21 mouse cellular contexts compared by ENCODE assay signal in genomic region chr5:64173302-64173701, GRCm38 (mm10). TPM values are rescaled to one million over a fixed set of nuclear protein-coding genes. Genes with fewer than 3 reads are reported as not detected.
DNase-seq lines count a peak whose midpoint lies in the region; ATAC-seq lines count a peak whose summit lies in the region.
"Had no signal": no experiment of that assay in that cellular context is flagged by ENCODE, and none has a peak within 500 bp of the region (broad histone marks: within the 10 kb centered on the region; RNA-seq: fewer than 3 reads in every experiment).

No protein-coding gene starts in this region.

- no peak overlapping the region for H3K27ac ChIP-seq in hindbrain, embryonic 13.5 days
- no peak overlapping the region for H3K27ac ChIP-seq in hindbrain, embryonic 10.5 days
- H3K27ac ChIP-seq in midbrain, embryonic 14.5 days (replicated peaks; ENCODE audit: low read depth, low read length) = no peak overlapping the region
- H3K27ac ChIP-seq in midbrain, embryonic 13.5 days = no peak overlapping the region
- no peak overlapping the region for H3K27ac ChIP-seq in limb, embryonic 15.5 days
- no peak overlapping the region for H3K27ac ChIP-seq in neural tube, embryonic 14.5 days (ENCODE audit: low read depth, low read length)
- H3K27ac ChIP-seq in kidney, embryonic 15.5 days = no peak overlapping the region
- H3K27ac ChIP-seq: embryonic facial prominence, embryonic 12.5 days; forebrain, embryonic 12.5 days; heart, adult 2 months; heart, embryonic 15.5 days had no signal

- H3K9ac ChIP-seq in hindbrain, embryonic 13.5 days = no peak overlapping the region
- H3K9ac ChIP-seq in midbrain, embryonic 14.5 days (replicated peaks; ENCODE audit: low read length) = no peak overlapping the region
- H3K9ac ChIP-seq in midbrain, embryonic 13.5 days (replicated peaks) = no peak overlapping the region
- no peak overlapping the region for H3K9ac ChIP-seq in limb, embryonic 15.5 days
- no peak overlapping the region for H3K9ac ChIP-seq in neural tube, embryonic 14.5 days (replicated peaks; ENCODE audit: low read depth, low read length)
- H3K9ac ChIP-seq in kidney, embryonic 15.5 days = no peak overlapping the region
- H3K9ac ChIP-seq: embryonic facial prominence, embryonic 12.5 days; forebrain, embryonic 12.5 days; heart, embryonic 15.5 days had no signal

- peaks cover 7% of the 10 kb centered on the region; the same call in 1 of the 2 replicates for H3K4me1 ChIP-seq in hindbrain, embryonic 13.5 days (replicated peaks)
- no peaks in the 10 kb centered on the region for H3K4me1 ChIP-seq in hindbrain, embryonic 10.5 days (replicated peaks)
- no peaks in the 10 kb centered on the region for H3K4me1 ChIP-seq in midbrain, embryonic 14.5 days (ENCODE audit: control insufficient read depth, insufficient read depth, low read length)
- 0 out of 2 replicates have a peak, but pooled peaks cover 7% of the 10 kb centered on the region for H3K4me1 ChIP-seq in midbrain, embryonic 13.5 days (replicated peaks)
- H3K4me1 ChIP-seq in limb, embryonic 15.5 days = no peaks in the 10 kb centered on the region
- no peaks in the 10 kb centered on the region for H3K4me1 ChIP-seq in neural tube, embryonic 14.5 days (ENCODE audit: control insufficient read depth, insufficient read depth, low read length)
- peaks cover 10% of the 10 kb centered on the region; the same call in 1 of the 2 replicates for H3K4me1 ChIP-seq in kidney, embryonic 15.5 days
- H3K4me1 ChIP-seq: embryonic facial prominence, embryonic 12.5 days; forebrain, embryonic 12.5 days; heart, embryonic 15.5 days had no signal

- DNase-seq in hindbrain, embryonic 10.5 days (ENCODE audit: low spot score) = no peak
- peak; percentile 31 for DNase-seq in midbrain, embryonic 14.5 days
- DNase-seq in thymus, postnatal 25 days = no peak
- DNase-seq: adrenal gland, adult 2 months; adrenal gland, postnatal 25 days; cerebellum, adult 8-10 months; cerebellum, postnatal 14 days; embryo, embryonic 11 days; gastrocnemius, postnatal 14 days; heart, adult 2 months; heart, postnatal 14 days had no signal

- H3K36me3 ChIP-seq in hindbrain, embryonic 13.5 days = no peaks in the 10 kb centered on the region
- no peaks in the 10 kb centered on the region for H3K36me3 ChIP-seq in hindbrain, embryonic 10.5 days
- no peaks in the 10 kb centered on the region for H3K36me3 ChIP-seq in midbrain, embryonic 14.5 days (ENCODE audit: control insufficient read depth, insufficient read depth, low read length)
- no peaks in the 10 kb centered on the region for H3K36me3 ChIP-seq in midbrain, embryonic 13.5 days
- no peaks in the 10 kb centered on the region for H3K36me3 ChIP-seq in limb, embryonic 15.5 days
- H3K36me3 ChIP-seq in neural tube, embryonic 14.5 days (ENCODE audit: control insufficient read depth, insufficient read depth, low read length) = no peaks in the 10 kb centered on the region
- no peaks in the 10 kb centered on the region for H3K36me3 ChIP-seq in kidney, embryonic 15.5 days
- H3K36me3 ChIP-seq: embryonic facial prominence, embryonic 12.5 days; forebrain, embryonic 12.5 days; heart, embryonic 15.5 days had no signal

- no peaks in the 10 kb centered on the region for H3K27me3 ChIP-seq in hindbrain, embryonic 13.5 days
- no peaks in the 10 kb centered on the region for H3K27me3 ChIP-seq in hindbrain, embryonic 10.5 days (ENCODE audit: insufficient read depth, poor library complexity, severe bottlenecking)
- H3K27me3 ChIP-seq in midbrain, embryonic 14.5 days (ENCODE audit: control insufficient read depth, insufficient read depth, low read length) = no peaks in the 10 kb centered on the region
- no peaks in the 10 kb centered on the region for H3K27me3 ChIP-seq in midbrain, embryonic 13.5 days
- H3K27me3 ChIP-seq in limb, embryonic 15.5 days = no peaks in the 10 kb centered on the region
- H3K27me3 ChIP-seq in neural tube, embryonic 14.5 days (ENCODE audit: control insufficient read depth, insufficient read depth, low read length) = no peaks in the 10 kb centered on the region
- no peaks in the 10 kb centered on the region for H3K27me3 ChIP-seq in kidney, embryonic 15.5 days
- H3K27me3 ChIP-seq: embryonic facial prominence, embryonic 12.5 days; forebrain, embryonic 12.5 days; heart, embryonic 15.5 days had no signal

- WGBS in hindbrain, embryonic 13.5 days = 78% methylated on average over 16 of the region's 16 CpGs
- 82% methylated on average over 16 of the region's 16 CpGs for WGBS in hindbrain, embryonic 10.5 days
- WGBS in midbrain, embryonic 14.5 days = 69% methylated on average over 16 of the region's 16 CpGs
- WGBS in midbrain, embryonic 13.5 days = 69% methylated on average over 16 of the region's 16 CpGs
- 64% methylated on average over 16 of the region's 16 CpGs for WGBS in limb, embryonic 15.5 days
- 69% methylated on average over 16 of the region's 16 CpGs for WGBS in neural tube, embryonic 14.5 days
- WGBS in kidney, embryonic 15.5 days = 80% methylated on average over 16 of the region's 16 CpGs

- H3K9me3 ChIP-seq in hindbrain, embryonic 13.5 days = no peaks in the 10 kb centered on the region
- no peaks in the 10 kb centered on the region for H3K9me3 ChIP-seq in hindbrain, embryonic 10.5 days
- no peaks in the 10 kb centered on the region for H3K9me3 ChIP-seq in midbrain, embryonic 14.5 days (ENCODE audit: control insufficient read depth, low read length)
- no peaks in the 10 kb centered on the region for H3K9me3 ChIP-seq in midbrain, embryonic 13.5 days
- H3K9me3 ChIP-seq in limb, embryonic 15.5 days = no peaks in the 10 kb centered on the region
- H3K9me3 ChIP-seq in neural tube, embryonic 14.5 days (ENCODE audit: control insufficient read depth, low read length) = no peaks in the 10 kb centered on the region
- no peaks in the 10 kb centered on the region for H3K9me3 ChIP-seq in kidney, embryonic 15.5 days (replicated peaks)
- H3K9me3 ChIP-seq: embryonic facial prominence, embryonic 12.5 days; forebrain, embryonic 12.5 days; heart, embryonic 15.5 days had no signal

- ATAC-seq in hindbrain, embryonic 13.5 days (ENCODE audit: low FRiP score) = 0 out of 2 replicates have a peak, but pooled peaks have one; percentile 32
- ATAC-seq in midbrain, embryonic 14.5 days (ENCODE audit: low FRiP score, low TSS enrichment) = no peak
- no peak for ATAC-seq in midbrain, embryonic 13.5 days
- ATAC-seq in limb, embryonic 15.5 days (ENCODE audit: insufficient number of reproducible peaks, low FRiP score, low TSS enrichment, low read depth) = no peak
- ATAC-seq in neural tube, embryonic 14.5 days (ENCODE audit: low read depth) = peak; percentile 58; the same call in 1 of the 2 replicates
- ATAC-seq in kidney, embryonic 15.5 days (replicated peaks; ENCODE audit: low FRiP score) = no peak
- ATAC-seq: forebrain, embryonic 16.5 days had no signal

- no peak overlapping the region for H3K4me2 ChIP-seq in hindbrain, embryonic 13.5 days
- no peak overlapping the region for H3K4me2 ChIP-seq in midbrain, embryonic 14.5 days (ENCODE audit: low read length)
- H3K4me2 ChIP-seq in midbrain, embryonic 13.5 days (replicated peaks) = no peak overlapping the region
- 0 out of 2 replicates have a peak overlapping the region, but pooled peaks have one; percentile 2 for H3K4me2 ChIP-seq in limb, embryonic 15.5 days
- no peak overlapping the region for H3K4me2 ChIP-seq in neural tube, embryonic 14.5 days (ENCODE audit: low read depth, low read length)
- no peak overlapping the region for H3K4me2 ChIP-seq in kidney, embryonic 15.5 days
- H3K4me2 ChIP-seq: embryonic facial prominence, embryonic 12.5 days; forebrain, embryonic 12.5 days; heart, embryonic 11.5 days; heart, embryonic 15.5 days had no signal

- no peak overlapping the region for H3K4me3 ChIP-seq in hindbrain, embryonic 13.5 days
- H3K4me3 ChIP-seq in hindbrain, embryonic 10.5 days = no peak overlapping the region
- H3K4me3 ChIP-seq in midbrain, embryonic 14.5 days (replicated peaks; ENCODE audit: low read depth, low read length) = no peak overlapping the region
- no peak overlapping the region for H3K4me3 ChIP-seq in midbrain, embryonic 13.5 days (replicated peaks)
- no peak overlapping the region for H3K4me3 ChIP-seq in limb, embryonic 15.5 days
- no peak overlapping the region for H3K4me3 ChIP-seq in neural tube, embryonic 14.5 days (ENCODE audit: low read depth, low read length)
- H3K4me3 ChIP-seq in kidney, embryonic 15.5 days (replicated peaks) = no peak overlapping the region
- H3K4me3 ChIP-seq: embryonic facial prominence, embryonic 12.5 days; forebrain, embryonic 12.5 days; heart, adult 2 months; heart, embryonic 15.5 days had no signal

RNA-seq across cellular contexts. Expression of gene Tbc1d1, which starts 17.2 kb away (rescaled TPM):
- polyA plus RNA-seq in hindbrain, embryonic 13.5 days (2015; fragmentation: Nextera tagmentation; extraction: Ambion mirVana) = 14.5 and 15.4 TPM in 2 replicates
- polyA plus RNA-seq in hindbrain, embryonic 10.5 days (2016; fragmentation: Nextera tagmentation; extraction: Ambion mirVana) = 21.2 and 27.1 TPM in 2 replicates
- 9.3 and 11.7 TPM in 2 replicates for polyA plus RNA-seq in midbrain, embryonic 14.5 days (2014; fragmentation: Nextera tagmentation; extraction: Ambion mirVana)
- polyA plus RNA-seq in midbrain, embryonic 13.5 days (2015; fragmentation: Nextera tagmentation; extraction: Ambion mirVana) = 10.6 and 11.7 TPM in 2 replicates
- 16.4 and 18.4 TPM in 2 replicates for polyA plus RNA-seq in limb, embryonic 15.5 days (2015; fragmentation: Nextera tagmentation; extraction: Ambion mirVana)
- 16.0 and 21.1 TPM in 2 replicates for polyA plus RNA-seq in neural tube, embryonic 14.5 days (2014; fragmentation: Nextera tagmentation; extraction: Ambion mirVana)
- polyA plus RNA-seq in kidney, embryonic 15.5 days (2015; fragmentation: Nextera tagmentation; extraction: Ambion mirVana) = 32.0 and 36.3 TPM in 2 replicates

Comparison
In these comparisons a context has a peak if more than half of its experiments do, and no peak if none do; other contexts are left out.
1. ATAC-seq: peak in hindbrain, embryonic 13.5 days (single experiment) and neural tube, embryonic 14.5 days (single experiment); none in midbrain, embryonic 14.5 days (single experiment), midbrain, embryonic 13.5 days (single experiment), limb, embryonic 15.5 days (single experiment) and kidney, embryonic 15.5 days (single experiment).